18 mouse cellular contexts compared by ENCODE assay signal in the genomic region with DNA sequence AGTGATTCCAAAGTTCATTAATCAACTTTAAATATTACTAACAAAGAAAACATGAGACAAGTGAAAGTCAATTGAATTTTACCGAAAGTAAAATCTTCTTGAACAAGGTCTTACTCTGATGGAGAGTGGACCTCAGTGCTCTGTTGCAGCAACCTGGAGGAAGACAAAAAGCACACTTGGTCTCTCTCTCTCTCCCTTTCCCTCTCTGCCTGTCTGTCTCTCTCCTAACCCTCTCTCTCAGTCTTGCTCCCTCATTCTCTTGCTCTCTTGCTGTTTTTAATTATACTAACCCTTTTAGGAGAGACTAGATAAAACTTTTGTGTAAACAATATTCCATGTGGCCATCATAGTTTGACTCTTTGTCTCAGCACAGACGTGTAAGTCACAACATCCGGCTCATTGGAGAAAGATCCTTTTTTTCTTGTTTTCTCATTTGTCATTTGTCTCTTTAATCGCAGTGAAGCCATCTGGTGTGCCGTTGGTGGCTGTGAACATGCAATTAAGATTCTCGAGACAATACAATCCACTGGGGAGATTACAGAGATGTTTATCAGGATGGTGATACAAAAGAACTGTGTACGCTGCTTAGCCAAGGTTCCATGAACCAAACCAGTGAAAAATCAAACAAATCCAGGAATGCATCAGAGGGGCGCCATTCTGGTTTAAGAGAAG.
A peak's percentile ranks its signal among the peaks of the same experiment; 100 is the strongest.
DNase-seq lines count a peak whose midpoint lies in the region; TF ChIP-seq lines count a peak whose summit lies in the region.
"Had no signal": no experiment of that assay in that cellular context is flagged by ENCODE, and none has a peak within 500 bp of the region (broad histone marks: within the 10 kb centered on the region; RNA-seq: fewer than 3 reads in every experiment).

No protein-coding gene starts in this region.

- peak; percentile 17 for DNase-seq in embryo, embryonic 10.5 days (ENCODE audit: low spot score)
- no peak for DNase-seq in embryo, embryonic 9.5 days (ENCODE audit: extremely low spot score)
- DNase-seq in layer of hippocampus, adult 18-20 months (ENCODE audit: low spot score in 2 of 2): peak; percentile 20 to 52
- no peak for DNase-seq in layer of hippocampus, postnatal 10 days (ENCODE audit: low spot score in 2 of 2)
- peak; percentile 24 for DNase-seq in brain, embryonic 18.5 days (ENCODE audit: low read depth, low spot score)
- peak; percentile 26 for DNase-seq in layer of hippocampus, adult 9-10 months (ENCODE audit: low spot score)
- no peak for DNase-seq in MN1 (ENCODE audit: low spot score)
- no peak for DNase-seq in gastrocnemius, adult 2 months
- DNase-seq: cerebellum, adult 11-12 months; cerebellum, postnatal 36 days; heart, postnatal 36 days; liver; liver, postnatal 0 days; right cerebral cortex, postnatal 25 days had no signal

- intact Hi-C loops in gastrocnemius, adult 2 months (cut with DNase I): no loop called here

- H3K27ac ChIP-seq in gastrocnemius, adult 2 months: no peak overlapping the region
- H3K27ac ChIP-seq: embryonic facial prominence, embryonic 12.5 days; heart, embryonic 13.5 days; intestine, embryonic 15.5 days; stomach, postnatal 0 days had no signal

- no peak overlapping the region for H3K4me3 ChIP-seq in gastrocnemius, adult 2 months
- H3K4me3 ChIP-seq: embryonic facial prominence, embryonic 12.5 days; heart, embryonic 13.5 days; intestine, embryonic 15.5 days had no signal

- TF ChIP-seq CTCF in gastrocnemius, adult 2 months (IDR thresholded peaks at IDR 0.05): no peak

Comparison
In these comparisons a context has a peak if more than half of its experiments do, and no peak if none do; other contexts are left out.
1. DNase-seq: peak in embryo, embryonic 10.5 days (single experiment), layer of hippocampus, adult 18-20 months (2 of 2), brain, embryonic 18.5 days (single experiment) and layer of hippocampus, adult 9-10 months (single experiment); none in embryo, embryonic 9.5 days (single experiment), layer of hippocampus, postnatal 10 days (0 of 2), MN1 (single experiment) and gastrocnemius, adult 2 months (single experiment).